Mouse (Mus musculus) layer of hippocampus, adult 11-12 months (tissue): ENCODE data around the gene Arhgef33.

ENCODE experiments used
- DNase-seq: peaks from one replicate; pipeline ENCODE4 v3.0.0; 2022; ENCODE audit warnings: low spot score

Arhgef33 gene

GRCm38 (mm10) chr17:80446470-80446869 lies 139.3 kb downstream of the Arhgef33 start:
- no peak for DNase-seq
